Mouse (Mus musculus) ES-Bruce4 (cell line): ENCODE measurements at regions not wholly inside any gene's neighbourhood (a gene's known extent, or its start where the extent isn't known, plus 50 kb on each side); places are given as distances from the start of the nearest gene placed in this dataset.

Experiments used
- H3K27ac ChIP-seq: 2 replicates; pipeline ENCODE4 v1.5.1; 2012; ENCODE audit warnings: low read length, inconsistent platforms; ENCODE audit not compliant: insufficient read depth
- H3K27me3 ChIP-seq: 2 replicates; pipeline ENCODE4 v1.6.1; 2012; ENCODE audit warnings: mild to moderate bottlenecking, low read length, inconsistent platforms; ENCODE audit not compliant: control insufficient read depth, poor library complexity, insufficient read depth, severe bottlenecking
- H3K36me3 ChIP-seq: 2 replicates; pipeline ENCODE4 v1.6.1; 2012; ENCODE audit warnings: inconsistent platforms, mild to moderate bottlenecking, low read length, moderate library complexity; ENCODE audit not compliant: control insufficient read depth, poor library complexity, insufficient read depth, severe bottlenecking
- H3K4me1 ChIP-seq: one replicate; pipeline ENCODE4 v1.8.1; 2011; ENCODE audit warnings: low read length; ENCODE audit not compliant: control insufficient read depth, insufficient read depth
- H3K4me3 ChIP-seq: 2 replicates; pipeline ENCODE4 v1.5.1; 2011; ENCODE audit warnings: low read depth, mild to moderate bottlenecking, low read length
- H3K9ac ChIP-seq: 2 replicates; pipeline ENCODE4 v1.6.1; 2012; ENCODE audit warnings: low read depth, mild to moderate bottlenecking, inconsistent platforms; ENCODE audit not compliant: poor library complexity, severe bottlenecking
- H3K9me3 ChIP-seq: replicated peaks from 2 replicates; pipeline ENCODE4 v1.6.1; 2012; ENCODE audit warnings: mild to moderate bottlenecking, low read length, inconsistent platforms; ENCODE audit not compliant: control insufficient read depth, poor library complexity, insufficient read depth, severe bottlenecking
- CTCF ChIP-seq: IDR thresholded peaks from one replicate; pipeline ENCODE4 v1.8.1; 2011; ENCODE audit warnings: low read depth, low read length
- EP300 ChIP-seq: IDR thresholded peaks from 2 replicates; pipeline ENCODE4 v1.6.1; 2011; ENCODE audit warnings: low read depth, low read length; ENCODE audit not compliant: insufficient read depth
- POLR2A ChIP-seq: IDR thresholded peaks from one replicate; pipeline ENCODE4 v1.8.1; 2011; ENCODE audit warnings: low read length; ENCODE audit not compliant: insufficient read depth

DNA sequence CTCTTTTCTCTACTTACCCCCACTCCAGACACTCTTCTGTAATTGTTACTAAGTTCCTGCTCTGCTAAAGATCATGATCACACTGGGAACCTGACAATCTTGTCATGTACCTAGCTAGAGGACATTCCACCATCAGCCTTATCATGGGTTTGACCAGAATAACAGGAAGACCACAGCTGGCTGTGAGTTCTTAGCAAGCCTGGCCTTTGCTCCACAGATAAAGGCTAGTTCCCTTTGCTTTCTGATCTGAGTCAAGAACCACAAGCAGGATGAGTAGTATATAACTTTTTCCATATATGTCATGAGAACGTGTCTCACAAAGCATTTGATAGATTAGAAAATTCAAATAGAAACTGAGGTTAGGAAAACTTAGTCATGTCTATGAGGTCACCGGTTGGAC lies 266.1 kb downstream of the Mat2b start:
- Histone ChIP-seq H3K9me3 (no peaks in the 10 kb centered on the region), H3K36me3 (no peaks in the 10 kb centered on the region), H3K27ac (no peak overlapping the region), H3K4me1 (no peaks in the 10 kb centered on the region), H3K27me3 (peaks cover 2% of the 10 kb centered on the region), H3K4me3 (no peak overlapping the region), H3K9ac (no peak overlapping the region)
- no peak for TF ChIP-seq POLR2A
- TF ChIP-seq EP300, result no peak
- no peak for TF ChIP-seq CTCF

DNA sequence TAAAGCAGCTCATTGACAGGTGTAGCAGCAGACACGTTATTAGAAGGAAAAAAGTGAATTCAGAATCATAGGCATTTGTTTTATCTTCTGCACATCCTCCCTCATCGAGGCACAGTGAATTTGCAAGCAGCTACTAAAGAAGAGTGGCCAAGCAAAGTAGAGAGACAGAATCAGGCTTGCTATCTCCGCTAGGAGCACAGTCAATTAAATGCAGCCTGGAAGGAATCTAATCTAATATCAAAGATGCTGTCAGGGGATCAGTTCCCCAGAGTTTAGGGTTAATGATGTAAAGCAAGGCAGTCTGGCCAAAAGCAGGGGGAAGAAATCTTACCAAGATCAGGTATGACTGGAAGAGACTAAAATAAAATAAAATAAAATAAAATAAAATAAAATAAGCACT lies 270.7 kb downstream of the Mat2b start:
- TF ChIP-seq EP300, result no peak
- no peaks in the 10 kb centered on the region for H3K4me1 ChIP-seq
- no peak overlapping the region for H3K4me3 ChIP-seq

DNA sequence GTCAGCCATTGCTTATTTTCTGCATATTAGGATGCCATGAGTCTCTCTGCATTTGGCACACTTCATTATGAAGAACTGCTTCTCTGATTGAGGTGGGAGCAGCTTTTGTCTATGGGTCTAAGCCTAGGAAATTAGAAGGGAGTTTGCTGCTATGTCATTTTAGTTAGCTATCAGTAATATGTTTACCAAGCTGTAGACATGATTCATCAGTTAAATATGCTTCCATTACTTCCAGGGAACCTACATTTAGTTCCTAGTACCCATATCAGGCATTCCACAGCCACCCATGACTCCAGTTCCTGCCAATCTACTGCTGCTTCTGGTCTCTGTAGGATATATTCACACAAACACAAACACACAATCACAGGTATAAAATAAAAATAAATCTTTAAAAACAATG lies 287.4 kb downstream of the Mat2b start:
- Histone ChIP-seq H3K4me1 (no peaks in the 10 kb centered on the region), H3K4me3 (no peak overlapping the region), H3K27me3 (no peaks in the 10 kb centered on the region), H3K36me3 (no peaks in the 10 kb centered on the region), H3K9me3 (no peaks in the 10 kb centered on the region), H3K27ac (no peak overlapping the region), H3K9ac (no peak overlapping the region)
- no peak for TF ChIP-seq CTCF
- TF ChIP-seq EP300, result no peak
- no peak for TF ChIP-seq POLR2A

More for the DNA sequence above, 270.7 kb downstream of the Mat2b start:
- Histone ChIP-seq H3K9ac (no peak overlapping the region), H3K27ac (no peak overlapping the region), H3K27me3 (peaks cover 2% of the 10 kb centered on the region), H3K36me3 (no peaks in the 10 kb centered on the region), H3K9me3 (no peaks in the 10 kb centered on the region)

DNA sequence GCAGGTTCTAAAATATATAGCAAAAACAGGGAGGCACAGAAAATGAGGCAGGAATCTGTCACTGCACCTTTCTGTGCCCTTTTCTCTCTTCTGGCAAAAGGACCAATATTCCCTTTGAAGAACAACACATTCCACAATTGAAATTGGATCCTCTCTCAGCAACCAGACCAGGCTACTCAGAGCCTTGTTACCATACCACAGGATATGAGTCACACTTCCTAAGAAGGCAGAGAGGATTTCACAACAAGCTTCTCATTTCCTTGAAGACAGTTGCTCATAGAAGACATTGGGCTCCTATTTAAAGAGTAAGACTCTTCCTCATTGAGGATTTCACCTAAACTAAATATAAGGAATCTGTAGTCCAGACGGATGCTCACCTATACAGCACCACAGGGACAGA lies 292.8 kb downstream of the Mat2b start:
- H3K9me3 ChIP-seq, result no peaks in the 10 kb centered on the region
- H3K36me3 ChIP-seq, result no peaks in the 10 kb centered on the region
- H3K9ac ChIP-seq, result no peak overlapping the region
- TF ChIP-seq POLR2A (no peak), CTCF (no peak), EP300 (no peak)
- H3K27me3 ChIP-seq, result no peaks in the 10 kb centered on the region
- H3K4me1 ChIP-seq, result no peaks in the 10 kb centered on the region
- H3K27ac ChIP-seq, result no peak overlapping the region
- no peak overlapping the region for H3K4me3 ChIP-seq

DNA sequence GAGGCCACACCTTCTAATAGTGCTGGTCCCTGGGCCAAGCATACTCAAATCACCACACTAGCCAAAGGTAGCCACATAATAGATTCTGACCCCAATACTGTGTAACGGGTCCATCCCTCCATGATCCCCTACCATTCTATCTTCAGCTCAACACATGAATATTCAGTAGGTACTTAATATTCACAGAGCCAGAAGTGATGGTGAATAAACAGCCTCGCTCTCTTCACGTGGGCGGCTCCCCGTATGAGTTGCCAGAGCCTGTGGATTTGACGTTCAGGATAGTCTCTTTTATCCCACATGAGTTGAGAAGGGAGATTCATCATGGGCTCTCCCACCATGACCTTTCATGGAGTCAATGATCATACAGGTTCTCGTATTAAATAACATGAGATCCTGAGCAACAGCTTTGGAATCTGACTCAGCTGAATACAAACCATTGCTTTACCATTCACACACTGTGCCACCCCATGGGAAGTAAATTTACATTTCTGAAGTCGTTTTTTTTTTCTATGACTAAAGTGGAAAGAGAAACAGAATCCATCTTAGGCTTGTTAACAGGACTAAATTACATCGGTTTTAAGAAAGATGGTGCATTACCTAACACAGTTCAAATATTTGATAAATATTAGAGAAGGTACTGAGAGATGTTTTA lies 297.4 kb downstream of the Mat2b start:
- H3K27ac ChIP-seq, result no peak overlapping the region
- H3K27me3 ChIP-seq, result no peaks in the 10 kb centered on the region
- H3K36me3 ChIP-seq, result no peaks in the 10 kb centered on the region
- no peak overlapping the region for H3K9ac ChIP-seq
- TF ChIP-seq EP300, result no peak
- TF ChIP-seq POLR2A, result no peak
- TF ChIP-seq CTCF, result no peak
- H3K4me1 ChIP-seq, result no peaks in the 10 kb centered on the region
- H3K9me3 ChIP-seq, result no peaks in the 10 kb centered on the region
- H3K4me3 ChIP-seq, result no peak overlapping the region

DNA sequence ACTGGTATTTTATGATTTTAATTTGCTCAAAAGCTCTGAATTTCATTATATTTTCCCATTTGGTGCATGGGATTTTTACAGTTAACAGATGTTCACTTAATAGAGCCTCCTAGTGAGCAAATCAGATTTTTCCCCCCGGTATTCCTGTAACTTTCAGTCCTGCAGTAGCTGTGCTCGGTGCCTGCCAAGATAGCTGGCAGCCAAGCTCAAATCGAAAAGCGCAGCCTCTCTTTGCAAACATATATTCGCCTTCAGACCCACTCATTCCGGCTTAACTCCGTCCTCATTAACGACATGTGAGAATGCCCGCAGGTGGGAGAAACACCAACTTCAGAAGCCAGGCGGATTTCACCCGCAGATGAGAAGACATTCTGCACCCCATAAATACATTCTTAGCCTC lies 299.7 kb downstream of the Mat2b start:
- H3K27me3 ChIP-seq, result no peaks in the 10 kb centered on the region
- no peak for TF ChIP-seq EP300
- TF ChIP-seq CTCF, result no peak
- no peak for TF ChIP-seq POLR2A
- H3K27ac ChIP-seq, result no peak overlapping the region
- no peaks in the 10 kb centered on the region for H3K4me1 ChIP-seq
- H3K9me3 ChIP-seq, result no peaks in the 10 kb centered on the region
- no peak overlapping the region for H3K9ac ChIP-seq
- no peak overlapping the region for H3K4me3 ChIP-seq
- no peaks in the 10 kb centered on the region for H3K36me3 ChIP-seq

DNA sequence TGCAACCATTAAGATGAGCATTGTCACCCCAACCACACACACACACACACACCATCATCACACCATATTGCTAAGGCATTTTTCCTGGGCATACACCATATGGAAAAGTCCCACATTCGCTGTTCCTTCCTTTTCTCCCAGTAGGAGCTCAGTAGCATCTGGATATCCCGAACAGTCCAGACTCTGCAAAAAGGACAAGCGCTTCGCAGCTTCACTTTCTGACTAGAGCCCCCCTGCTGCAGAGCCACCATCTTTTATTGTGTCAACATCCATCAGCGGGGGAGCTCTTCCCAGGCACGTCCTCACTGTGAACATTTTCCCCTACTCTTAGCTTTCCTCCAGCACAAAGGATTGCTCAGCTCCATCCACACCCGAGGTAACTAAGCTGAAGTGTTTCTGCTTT lies 300.1 kb downstream of the Mat2b start:
- Histone ChIP-seq H3K4me1 (no peaks in the 10 kb centered on the region), H3K36me3 (no peaks in the 10 kb centered on the region), H3K9ac (no peak overlapping the region), H3K9me3 (no peaks in the 10 kb centered on the region), H3K27ac (no peak overlapping the region), H3K4me3 (no peak overlapping the region), H3K27me3 (no peaks in the 10 kb centered on the region)
- no peak for TF ChIP-seq CTCF
- TF ChIP-seq POLR2A, result no peak
